Mouse (Mus musculus) embryonic facial prominence, embryonic 11.5 days (tissue): ENCODE measurements around the gene Lamtor1. TPM values are rescaled to one million over a fixed set of nuclear protein-coding genes. Genes with fewer than 3 reads are reported as not detected.

Experiments used
- ATAC-seq: fragments of 200-750 bp; cut with Nextera tagmentation; replicated peaks from 2 replicates; pipeline ENCODE4 v1.8.0; 2017; ENCODE audit warnings: low read depth; ENCODE audit not compliant: insufficient number of reproducible peaks, low FRiP score, low TSS enrichment
- DNase-seq: peaks from one replicate; pipeline ENCODE4 v3.0.0-alpha.2; 2015; ENCODE audit warnings: low spot score
- H3K27ac ChIP-seq: fragments of 300-500 bp; sonication (generic); replicated peaks from 2 replicates; pipeline ENCODE4 v1.5.1; 2014; ENCODE audit warnings: mild to moderate bottlenecking, low read depth, low read length, control low read depth
- H3K27me3 ChIP-seq: fragments of 300-500 bp; sonication (generic); 2 replicates; pipeline ENCODE4 v1.6.1; 2014; ENCODE audit warnings: mild to moderate bottlenecking, low read length, moderate library complexity, mixed read lengths; ENCODE audit not compliant: control insufficient read depth, insufficient read depth
- H3K36me3 ChIP-seq: fragments of 300-500 bp; sonication (generic); replicated peaks from 2 replicates; pipeline ENCODE4 v1.6.1; 2014; ENCODE audit warnings: low read depth, mild to moderate bottlenecking, low read length, moderate library complexity, mixed read lengths; ENCODE audit not compliant: control insufficient read depth, insufficient read depth
- H3K4me1 ChIP-seq: fragments of 300-500 bp; sonication (generic); 2 replicates; pipeline ENCODE4 v1.6.1; 2014; ENCODE audit warnings: low read length, mixed read lengths; ENCODE audit not compliant: control insufficient read depth, insufficient read depth
- H3K4me2 ChIP-seq: fragments of 300-500 bp; sonication (generic); 2 replicates; pipeline ENCODE4 v1.6.1; 2014; ENCODE audit warnings: low read depth, mild to moderate bottlenecking, control low read depth, low read length, moderate library complexity
- H3K4me3 ChIP-seq: fragments of 300-500 bp; sonication (generic); 2 replicates; pipeline ENCODE4 v1.5.1; 2014; ENCODE audit warnings: low read depth, low read length, control low read depth
- H3K9ac ChIP-seq: fragments of 300-500 bp; sonication (generic); replicated peaks from 2 replicates; pipeline ENCODE4 v1.6.1; 2014; ENCODE audit warnings: mild to moderate bottlenecking, control low read depth, low read length
- H3K9me3 ChIP-seq: fragments of 300-500 bp; sonication (generic); replicated peaks from 2 replicates; pipeline ENCODE4 v1.6.1; 2016; ENCODE audit warnings: mild to moderate bottlenecking, low read length, inconsistent platforms, mixed read lengths; ENCODE audit not compliant: control insufficient read depth
- WGBS: fragments of 180-500 bp; shearing (Covaris S2); extraction: QIAGEN DNeasy Blood & Tissue Kit; methylation state at CpG from one replicate; pipeline ENCODE4 v1.1.7; 2014; 5-methylcytosine and 5-hydroxymethylcytosine counted together
- polyA plus RNA-seq: library from polyadenylated mRNA; unstranded; fragments of >200 nt; fragmentation: Nextera tagmentation; extraction: Ambion mirVana; gene quantifications from 2 replicates; pipeline ENCODE4 v1.2.1, GENCODE M21; 2014

Lamtor1 gene
- polyA plus RNA-seq, 1 experiment from 2014 or later, result 127 TPM

GRCm38 (mm10) chr7:101963621-101964020 lies 57.9 kb downstream of the Lamtor1 start:
- no peak for ATAC-seq
- H3K4me1 ChIP-seq, result no peaks in the 10 kb centered on the region
- H3K36me3 ChIP-seq, result no peaks in the 10 kb centered on the region
- no peak overlapping the region for H3K4me2 ChIP-seq
- WGBS, result 92% methylated on average over 2 of the region's 2 CpGs
- no peaks in the 10 kb centered on the region for H3K9me3 ChIP-seq
- H3K9ac ChIP-seq, result no peak overlapping the region
- DNase-seq, result no peak
- H3K27ac ChIP-seq, result no peak overlapping the region
- H3K4me3 ChIP-seq, result no peak overlapping the region
- H3K27me3 ChIP-seq, result no peaks in the 10 kb centered on the region

DNA sequence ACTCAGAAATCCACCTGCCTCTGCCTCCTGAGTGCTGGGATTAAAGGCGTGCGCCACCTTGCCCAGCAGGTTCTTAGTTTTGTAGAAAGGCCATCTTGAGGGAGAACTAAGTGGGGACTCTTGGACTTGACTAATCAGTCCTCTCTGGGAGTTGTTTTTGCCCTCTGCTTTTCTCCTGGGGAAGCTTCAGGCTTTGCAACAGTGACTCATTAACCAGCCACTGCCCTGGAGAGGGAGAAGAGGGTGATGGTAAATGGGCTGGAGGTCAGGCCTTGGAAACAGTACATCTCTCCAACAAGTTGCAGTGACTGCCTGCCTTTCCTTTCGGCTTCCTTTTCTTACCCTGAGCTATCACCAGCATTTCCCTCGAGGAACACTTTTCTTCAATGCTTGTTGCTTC lies 58.8 kb downstream of the Lamtor1 start:
- ATAC-seq (no peak), DNase-seq (no peak)
- Histone ChIP-seq H3K36me3 (no peaks in the 10 kb centered on the region), H3K4me1 (no peaks in the 10 kb centered on the region), H3K9me3 (no peaks in the 10 kb centered on the region), H3K9ac (no peak overlapping the region), H3K27me3 (no peaks in the 10 kb centered on the region), H3K4me3 (no peak overlapping the region), H3K27ac (no peak overlapping the region), H3K4me2 (no peak overlapping the region)
- 91% methylated on average over 4 of the region's 4 CpGs for WGBS

DNA sequence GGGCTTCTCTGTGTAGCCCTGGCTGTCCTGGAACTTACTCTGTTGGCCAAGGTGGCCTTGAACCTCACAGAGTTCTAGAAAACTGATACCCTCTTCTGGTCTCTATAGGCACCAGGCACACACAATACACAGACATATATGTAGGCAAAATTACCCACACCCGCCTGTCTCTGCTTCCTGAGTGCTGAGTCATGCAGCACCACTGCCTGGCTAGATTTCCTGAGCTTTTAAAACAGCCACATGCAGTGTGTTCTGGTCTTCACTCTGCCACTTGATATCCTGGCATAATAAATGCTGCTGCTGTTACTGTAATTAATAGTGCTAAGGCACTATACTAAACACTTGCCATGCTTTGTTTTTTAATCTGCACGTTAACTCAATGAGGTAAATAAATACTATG lies 59.9 kb downstream of the Lamtor1 start:
- H3K4me1 ChIP-seq, result no peaks in the 10 kb centered on the region
- no peaks in the 10 kb centered on the region for H3K9me3 ChIP-seq
- DNase-seq, result no peak
- no peak overlapping the region for H3K4me3 ChIP-seq
- H3K27me3 ChIP-seq, result no peaks in the 10 kb centered on the region
- H3K27ac ChIP-seq, result no peak overlapping the region
- no peaks in the 10 kb centered on the region for H3K36me3 ChIP-seq
- H3K4me2 ChIP-seq, result no peak overlapping the region
- ATAC-seq, result no peak
- H3K9ac ChIP-seq, result no peak overlapping the region
- 68% methylated on average over 2 of the region's 2 CpGs for WGBS

DNA sequence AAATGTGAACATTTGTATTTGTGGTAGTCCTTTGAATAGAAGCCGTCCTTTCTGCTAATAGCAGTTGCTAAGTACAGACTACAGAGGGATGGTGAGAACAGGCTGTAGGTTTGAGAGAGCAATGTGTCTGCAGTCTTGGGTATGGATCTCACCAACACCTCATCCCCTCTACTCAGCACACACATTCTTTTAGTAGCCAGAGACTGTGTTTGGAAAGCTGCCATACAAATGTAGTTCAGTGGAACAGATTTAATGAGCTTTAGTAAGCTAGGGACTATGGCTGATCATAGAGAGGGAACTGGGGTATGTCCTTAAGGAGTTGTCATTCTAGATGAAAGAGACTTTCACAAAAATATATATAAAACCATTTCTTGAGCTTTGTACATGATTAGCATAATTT lies 61.6 kb downstream of the Lamtor1 start:
- no peak for ATAC-seq
- no peaks in the 10 kb centered on the region for H3K27me3 ChIP-seq
- no peak overlapping the region for H3K4me2 ChIP-seq
- 97% methylated on average over 1 of the region's 1 CpGs for WGBS
- no peak overlapping the region for H3K4me3 ChIP-seq
- no peaks in the 10 kb centered on the region for H3K9me3 ChIP-seq
- no peaks in the 10 kb centered on the region for H3K4me1 ChIP-seq
- no peak overlapping the region for H3K27ac ChIP-seq
- H3K36me3 ChIP-seq, result no peaks in the 10 kb centered on the region
- no peak overlapping the region for H3K9ac ChIP-seq
- DNase-seq, result no peak

- H3K36me3 ChIP-seq, result no peaks in the 10 kb centered on the region
- ATAC-seq (no peak), DNase-seq (no peak)
- no peak overlapping the region; the same call in 1 of the 2 replicates for H3K27ac ChIP-seq
- no peaks in the 10 kb centered on the region; the same call in 1 of the 2 replicates for H3K4me1 ChIP-seq
- no peak overlapping the region for H3K9ac ChIP-seq
- no peak overlapping the region for H3K4me2 ChIP-seq
- no peaks in the 10 kb centered on the region for H3K9me3 ChIP-seq
- no peaks in the 10 kb centered on the region for H3K27me3 ChIP-seq
- H3K4me3 ChIP-seq, result no peak overlapping the region
- 65% methylated on average over 2 of the region's 2 CpGs for WGBS
Observed at GRCm38 (mm10) chr7:101968751-101969150, 63.0 kb downstream of the Lamtor1 start.

DNA sequence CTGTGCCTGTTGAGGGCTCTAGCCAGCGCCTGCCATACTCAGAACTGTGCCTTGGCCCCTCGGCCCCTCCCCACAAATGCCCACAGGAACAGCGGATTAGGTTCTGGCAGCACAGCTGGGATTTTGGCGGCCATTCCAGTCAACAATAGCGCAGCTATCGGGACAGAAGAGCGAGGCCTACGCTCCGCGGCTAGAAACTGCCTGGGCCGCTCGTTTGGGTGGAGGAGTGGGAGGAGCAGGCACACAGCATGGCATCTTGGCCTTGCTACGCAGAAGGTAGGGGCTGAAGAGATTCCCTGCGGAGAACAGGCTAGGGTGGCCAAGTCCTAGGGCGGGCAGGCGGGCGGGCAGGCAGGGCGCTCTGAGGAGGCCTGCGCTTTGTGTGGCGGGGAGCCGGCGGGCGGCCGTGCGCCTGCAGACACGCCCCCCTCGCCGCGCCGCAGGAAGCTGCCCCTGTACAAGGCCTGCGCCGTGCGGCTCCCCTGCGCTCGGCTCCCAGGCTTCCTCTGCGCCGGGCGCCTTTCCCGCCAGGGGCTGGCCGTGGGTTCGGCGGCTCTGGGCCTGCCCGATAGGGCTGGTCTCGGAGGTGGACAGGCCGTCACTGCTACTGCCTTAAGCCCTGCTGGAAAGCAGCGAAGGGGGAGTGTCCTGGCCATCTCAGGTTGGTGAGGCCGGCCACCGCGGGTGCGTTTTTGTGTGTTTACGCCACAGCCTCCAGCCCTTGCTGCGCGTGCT lies 64.2 kb downstream of the Lamtor1 start:
- Histone ChIP-seq H3K4me3 (peak overlapping the region; percentile 59), H3K4me1 (no peaks in the 10 kb centered on the region; the same call in 1 of the 2 replicates), H3K9me3 (no peaks in the 10 kb centered on the region), H3K27me3 (no peaks in the 10 kb centered on the region), H3K9ac (peak overlapping the region; percentile 90), H3K36me3 (no peaks in the 10 kb centered on the region), H3K27ac (peak overlapping the region; percentile 99), H3K4me2 (peak overlapping the region; percentile 72)
- under 1% methylated on average over 34 of the region's 53 CpGs for WGBS
- DNase-seq (peak; percentile 89), ATAC-seq (peak; percentile 92)

- Histone ChIP-seq H3K4me3 (peak overlapping the region; percentile 59), H3K9ac (peak overlapping the region; percentile 90), H3K27ac (peak overlapping the region; percentile 99), H3K36me3 (no peaks in the 10 kb centered on the region), H3K27me3 (no peaks in the 10 kb centered on the region), H3K4me2 (peak overlapping the region; percentile 72), H3K4me1 (no peaks in the 10 kb centered on the region; the same call in 1 of the 2 replicates), H3K9me3 (no peaks in the 10 kb centered on the region)
- ATAC-seq (peak; percentile 66), DNase-seq (peak; percentile 92)
- 0% methylated on average over 14 of the region's 17 CpGs for WGBS
Observed at GRCm38 (mm10) chr7:101970429-101970775, 64.7 kb downstream of the Lamtor1 start.

DNA sequence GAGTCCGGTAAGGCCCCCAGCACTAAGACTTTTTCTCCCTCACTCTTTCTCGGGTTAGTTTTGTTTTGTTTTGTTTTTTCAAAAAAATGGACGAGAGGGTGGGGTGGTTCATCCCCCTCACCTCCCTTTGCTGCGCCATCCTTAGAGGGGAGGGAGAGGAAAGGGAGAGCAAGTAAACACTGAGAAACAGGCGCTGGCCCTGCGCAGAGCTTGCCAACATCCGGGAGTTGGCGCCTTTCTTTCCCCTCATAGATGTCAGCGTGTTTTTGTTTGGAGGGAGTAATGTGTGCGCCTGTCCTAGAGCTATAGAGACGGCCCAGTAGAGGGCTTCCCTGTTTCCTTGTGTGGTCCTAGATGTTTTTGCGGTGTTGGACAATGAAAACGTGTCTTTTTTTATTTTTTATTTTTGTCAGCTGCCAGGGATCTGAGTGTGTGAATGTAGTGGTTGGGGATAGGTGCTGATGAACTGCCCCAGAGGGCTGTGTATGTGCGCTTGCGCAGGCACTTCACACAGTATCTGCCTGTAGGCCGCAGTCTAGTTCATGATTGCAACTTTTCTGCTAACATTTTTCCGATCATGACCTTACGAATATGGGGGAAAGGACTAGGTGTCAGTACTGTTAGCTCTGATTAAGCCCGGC lies 65.2 kb downstream of the Lamtor1 start:
- H3K4me3 ChIP-seq, result peak overlapping the region; percentile 59
- no peaks in the 10 kb centered on the region; the same call in 1 of the 2 replicates for H3K4me1 ChIP-seq
- peak; percentile 76 for DNase-seq
- peak overlapping the region; percentile 90 for H3K9ac ChIP-seq
- 5% methylated on average over 19 of the region's 19 CpGs for WGBS
- H3K4me2 ChIP-seq, result peak overlapping the region; percentile 72
- peak; percentile 41 for ATAC-seq
- H3K9me3 ChIP-seq, result no peaks in the 10 kb centered on the region
- H3K27me3 ChIP-seq, result no peaks in the 10 kb centered on the region
- peak overlapping the region; percentile 99 for H3K27ac ChIP-seq
- H3K36me3 ChIP-seq, result no peaks in the 10 kb centered on the region
